Mouse (Mus musculus): ENCODE data around the gene Ubtd2. TPM values are rescaled to one million over a fixed set of nuclear protein-coding genes. Genes with fewer than 3 reads are reported as not detected.

Gene Ubtd2
- polyA plus RNA-seq, 1 experiment from 2014 or later: 46.7 TPM

- H3K36me3 ChIP-seq: no peaks in the 10 kb centered on the region; the same call in 1 of the 2 replicates
- no peaks in the 10 kb centered on the region for H3K27me3 ChIP-seq (ENCODE audit: insufficient read depth, poor library complexity, severe bottlenecking)
- no peak for DNase-seq (ENCODE audit: low spot score)
- H3K27ac ChIP-seq: no peak overlapping the region
- H3K9me3 ChIP-seq: no peaks in the 10 kb centered on the region
- H3K4me1 ChIP-seq: peaks cover 52% of the 10 kb centered on the region
- no peak overlapping the region for H3K4me3 ChIP-seq
- 84% methylated on average over 12 of the region's 12 CpGs for WGBS
These were observed 90.4 kb downstream of the Ubtd2 start for GRCm38 (mm10) chr11:32545605-32546004.

- no peaks in the 10 kb centered on the region for H3K9me3 ChIP-seq
- H3K27me3 ChIP-seq (ENCODE audit: insufficient read depth, poor library complexity, severe bottlenecking): no peaks in the 10 kb centered on the region
- no peak overlapping the region for H3K4me3 ChIP-seq
- 75% methylated on average over 5 of the region's 5 CpGs for WGBS
- H3K36me3 ChIP-seq: no peaks in the 10 kb centered on the region; the same call in 1 of the 2 replicates
- no peak for DNase-seq (ENCODE audit: low spot score)
- peaks cover 49% of the 10 kb centered on the region for H3K4me1 ChIP-seq
- H3K27ac ChIP-seq: no peak overlapping the region
These were observed 91.3 kb downstream of the Ubtd2 start for GRCm38 (mm10) chr11:32546483-32546882.

- H3K4me3 ChIP-seq: no peak overlapping the region
- H3K27me3 ChIP-seq (ENCODE audit: insufficient read depth, poor library complexity, severe bottlenecking): no peaks in the 10 kb centered on the region
- peak overlapping the region; percentile 70 for H3K27ac ChIP-seq
- H3K4me1 ChIP-seq: peaks cover 51% of the 10 kb centered on the region
- H3K36me3 ChIP-seq: no peaks in the 10 kb centered on the region; the same call in 1 of the 2 replicates
- no peak for DNase-seq (ENCODE audit: low spot score)
- WGBS: 60% methylated on average over 10 of the region's 10 CpGs
- no peaks in the 10 kb centered on the region for H3K9me3 ChIP-seq
These were observed 92.3 kb downstream of the Ubtd2 start for GRCm38 (mm10) chr11:32547391-32547947.

- no peak for DNase-seq (ENCODE audit: low spot score)
- Histone ChIP-seq H3K27ac (0 out of 2 replicates have a peak overlapping the region, but pooled peaks have one; percentile 70), H3K4me3 (no peak overlapping the region), H3K9me3 (no peaks in the 10 kb centered on the region), H3K36me3 (no peaks in the 10 kb centered on the region; the same call in 1 of the 2 replicates), H3K27me3 (ENCODE audit: insufficient read depth, poor library complexity, severe bottlenecking) (no peaks in the 10 kb centered on the region), H3K4me1 (peaks cover 51% of the 10 kb centered on the region)
- 66% methylated on average over 4 of the region's 4 CpGs for WGBS
These were observed 93.1 kb downstream of the Ubtd2 start for GRCm38 (mm10) chr11:32548240-32548639.

- Histone ChIP-seq H3K36me3 (no peaks in the 10 kb centered on the region; the same call in 1 of the 2 replicates), H3K9me3 (no peaks in the 10 kb centered on the region), H3K27ac (no peak overlapping the region), H3K4me1 (peaks cover 57% of the 10 kb centered on the region), H3K27me3 (ENCODE audit: insufficient read depth, poor library complexity, severe bottlenecking) (no peaks in the 10 kb centered on the region), H3K4me3 (no peak overlapping the region)
- DNase-seq (ENCODE audit: low spot score): no peak
- 80% methylated on average over 6 of the region's 6 CpGs for WGBS
These were observed 94.1 kb downstream of the Ubtd2 start for GRCm38 (mm10) chr11:32549236-32549635.

GRCm38 (mm10) chr11:32550102-32550501 is 94.9 kb downstream of the Ubtd2 start:
- Histone ChIP-seq H3K27me3 (ENCODE audit: insufficient read depth, poor library complexity, severe bottlenecking) (no peaks in the 10 kb centered on the region), H3K27ac (no peak overlapping the region), H3K36me3 (no peaks in the 10 kb centered on the region; the same call in 1 of the 2 replicates), H3K9me3 (no peaks in the 10 kb centered on the region), H3K4me1 (peaks cover 58% of the 10 kb centered on the region), H3K4me3 (no peak overlapping the region)
- 77% methylated on average over 4 of the region's 4 CpGs for WGBS
- DNase-seq (ENCODE audit: low spot score): no peak

GRCm38 (mm10) chr11:32551056-32551455 is 95.9 kb downstream of the Ubtd2 start:
- peaks cover 63% of the 10 kb centered on the region for H3K4me1 ChIP-seq
- H3K27me3 ChIP-seq (ENCODE audit: insufficient read depth, poor library complexity, severe bottlenecking): no peaks in the 10 kb centered on the region
- H3K27ac ChIP-seq: 0 out of 2 replicates have a peak overlapping the region, but pooled peaks have one; percentile 16
- H3K4me3 ChIP-seq: no peak overlapping the region
- DNase-seq (ENCODE audit: low spot score): no peak
- no peaks in the 10 kb centered on the region for H3K9me3 ChIP-seq
- no peaks in the 10 kb centered on the region; the same call in 1 of the 2 replicates for H3K36me3 ChIP-seq
- WGBS: 86% methylated on average over 4 of the region's 4 CpGs

- Histone ChIP-seq H3K4me3 (no peak overlapping the region), H3K27me3 (ENCODE audit: insufficient read depth, poor library complexity, severe bottlenecking) (no peaks in the 10 kb centered on the region), H3K27ac (0 out of 2 replicates have a peak overlapping the region, but pooled peaks have one; percentile 45), H3K36me3 (no peaks in the 10 kb centered on the region; the same call in 1 of the 2 replicates), H3K4me1 (peaks cover 67% of the 10 kb centered on the region), H3K9me3 (no peaks in the 10 kb centered on the region)
- WGBS: 75% methylated on average over 12 of the region's 12 CpGs
- DNase-seq (ENCODE audit: low spot score): no peak
These were observed 96.6 kb downstream of the Ubtd2 start for GRCm38 (mm10) chr11:32551579-32552297.

GRCm38 (mm10) chr11:32552401-32553090 is 97.4 kb downstream of the Ubtd2 start:
- H3K36me3 ChIP-seq: no peaks in the 10 kb centered on the region; the same call in 1 of the 2 replicates
- no peak for DNase-seq (ENCODE audit: low spot score)
- H3K27ac ChIP-seq: peak overlapping the region; percentile 77
- no peak overlapping the region for H3K4me3 ChIP-seq
- no peaks in the 10 kb centered on the region for H3K9me3 ChIP-seq
- H3K27me3 ChIP-seq (ENCODE audit: insufficient read depth, poor library complexity, severe bottlenecking): no peaks in the 10 kb centered on the region
- H3K4me1 ChIP-seq: peaks cover 62% of the 10 kb centered on the region
- 59% methylated on average over 13 of the region's 13 CpGs for WGBS

- no peaks in the 10 kb centered on the region for H3K36me3 ChIP-seq
- WGBS: 35% methylated on average over 14 of the region's 14 CpGs
- H3K27me3 ChIP-seq (ENCODE audit: insufficient read depth, poor library complexity, severe bottlenecking): no peaks in the 10 kb centered on the region
- H3K27ac ChIP-seq: peak overlapping the region; percentile 77; the same call in 1 of the 2 replicates
- peak overlapping the region; percentile 9; the same call in 1 of the 2 replicates for H3K4me3 ChIP-seq
- H3K4me1 ChIP-seq: peaks cover 52% of the 10 kb centered on the region
- DNase-seq (ENCODE audit: low spot score): no peak
- H3K9me3 ChIP-seq: no peaks in the 10 kb centered on the region
These were observed 98.4 kb downstream of the Ubtd2 start for GRCm38 (mm10) chr11:32553311-32554140.

GRCm38 (mm10) chr11:32554141-32555091 is 99.2 kb downstream of the Ubtd2 start:
- Histone ChIP-seq H3K4me1 (peaks cover 47% of the 10 kb centered on the region), H3K9me3 (no peaks in the 10 kb centered on the region), H3K27me3 (ENCODE audit: insufficient read depth, poor library complexity, severe bottlenecking) (no peaks in the 10 kb centered on the region), H3K4me3 (no peak overlapping the region), H3K27ac (no peak overlapping the region), H3K36me3 (no peaks in the 10 kb centered on the region)
- no peak for DNase-seq (ENCODE audit: low spot score)
- 54% methylated on average over 14 of the region's 14 CpGs for WGBS
